Mouse (Mus musculus): ENCODE measurements around the gene Tnk1. TPM values are rescaled to one million over a fixed set of nuclear protein-coding genes. Genes with fewer than 3 reads are reported as not detected.

The Tnk1 gene
- total RNA-seq, 1 experiment from 2014 or later = not detected

DNA sequence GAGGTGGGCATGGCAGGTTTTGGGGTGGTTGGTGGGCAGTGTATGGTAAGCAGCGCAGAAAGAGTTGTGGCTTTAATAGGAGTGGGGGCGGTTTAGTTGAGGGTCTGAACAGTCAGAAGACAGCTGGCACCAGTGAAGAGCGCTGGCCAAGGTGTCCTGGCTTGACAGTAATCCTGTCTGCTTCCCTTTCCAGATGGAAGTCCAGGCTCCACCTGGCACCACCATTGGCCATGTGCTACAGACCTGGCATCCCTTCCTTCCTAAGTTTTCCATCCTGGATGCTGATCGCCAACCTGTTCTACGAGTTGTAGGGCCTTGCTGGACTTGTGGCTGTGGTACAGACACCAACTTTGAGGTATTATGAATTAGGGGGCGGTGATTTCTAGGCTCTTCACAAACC, 10.5 kb downstream of the Tnk1 start:
- no peak for ATAC-seq (ENCODE audit: extremely low read depth, insufficient number of reproducible peaks, low FRiP score, poor library complexity, severe bottlenecking)

DNA sequence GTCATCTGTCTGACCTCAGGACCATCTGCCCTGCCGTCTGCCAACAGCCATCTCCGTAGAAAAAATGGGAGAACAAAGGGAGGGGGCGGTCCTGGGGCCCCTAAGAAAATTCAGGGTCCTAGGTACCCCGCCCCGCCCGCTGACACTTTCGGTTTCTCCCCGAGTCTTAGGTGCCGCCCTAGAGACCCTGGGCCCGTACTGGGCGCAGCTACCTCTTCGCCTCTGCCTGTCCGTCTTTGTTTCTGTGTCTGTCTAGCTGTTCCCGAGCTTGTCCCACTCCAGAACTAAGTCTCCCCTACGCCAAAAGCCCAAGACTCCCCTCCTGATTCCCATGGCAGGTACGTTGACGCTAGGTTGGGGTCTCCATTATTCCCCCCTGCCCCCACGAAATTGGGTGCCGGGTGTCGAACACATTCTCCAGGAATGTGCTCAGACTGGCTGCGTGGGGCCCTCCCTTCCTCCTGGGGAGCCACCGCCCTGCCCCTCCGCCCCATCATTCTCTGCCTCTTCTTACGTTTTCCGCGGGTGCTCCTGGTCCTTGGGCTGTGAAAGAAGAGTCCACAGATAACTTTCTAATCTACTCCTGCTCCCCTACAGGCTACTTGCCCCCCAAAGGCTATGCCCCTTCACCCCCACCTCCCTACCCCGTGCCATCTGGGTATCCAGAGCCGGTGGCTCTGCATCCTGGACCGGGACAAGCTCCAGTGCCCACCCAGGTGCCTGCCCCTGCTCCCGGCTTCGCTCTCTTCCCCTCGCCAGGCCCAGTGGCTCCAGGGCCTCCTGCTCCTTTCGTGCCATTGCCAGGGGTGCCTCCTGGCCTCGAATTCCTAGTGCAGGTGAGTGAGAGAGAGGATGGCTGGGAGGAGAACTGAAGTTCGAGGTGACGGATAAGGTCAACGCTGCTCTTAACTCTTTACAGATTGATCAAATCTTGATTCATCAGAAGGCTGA, 11.5 kb downstream of the Tnk1 start:
- 0 out of 2 replicates have a peak, but pooled peaks have one; percentile 4 for ATAC-seq (ENCODE audit: extremely low read depth, insufficient number of reproducible peaks, low FRiP score, poor library complexity, severe bottlenecking)

DNA sequence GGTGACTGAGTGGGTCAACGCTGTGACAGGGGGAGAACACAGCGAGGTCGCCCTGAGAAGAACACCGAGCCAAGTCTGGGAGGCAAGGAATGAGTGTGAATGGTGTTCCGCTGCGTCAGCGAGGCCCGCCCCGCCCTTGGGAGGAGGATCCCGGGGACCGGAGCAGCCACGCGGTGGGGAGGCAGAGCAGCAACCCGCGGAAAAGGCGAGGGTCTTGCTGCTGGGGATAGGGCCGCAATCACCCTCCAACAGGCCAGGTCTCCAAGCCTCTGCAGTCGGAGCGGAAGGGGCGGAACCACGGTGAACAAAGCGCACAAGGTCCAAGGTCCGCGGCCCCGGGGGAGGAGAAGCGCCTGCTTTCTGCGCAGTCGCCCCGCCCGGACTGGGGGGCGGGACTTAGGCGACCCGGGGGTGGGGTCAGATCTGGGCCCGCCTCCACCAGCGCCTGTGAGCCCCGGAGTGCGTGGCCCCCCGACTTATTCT, 12.3 kb downstream of the Tnk1 start, which contains the start of gene Plscr3:
Gene Plscr3 (plus strand): TSS at position 179 of the 483 bp plus-strand sequence.
- peak; percentile 74 for ATAC-seq (ENCODE audit: extremely low read depth, insufficient number of reproducible peaks, low FRiP score, poor library complexity, severe bottlenecking)

DNA sequence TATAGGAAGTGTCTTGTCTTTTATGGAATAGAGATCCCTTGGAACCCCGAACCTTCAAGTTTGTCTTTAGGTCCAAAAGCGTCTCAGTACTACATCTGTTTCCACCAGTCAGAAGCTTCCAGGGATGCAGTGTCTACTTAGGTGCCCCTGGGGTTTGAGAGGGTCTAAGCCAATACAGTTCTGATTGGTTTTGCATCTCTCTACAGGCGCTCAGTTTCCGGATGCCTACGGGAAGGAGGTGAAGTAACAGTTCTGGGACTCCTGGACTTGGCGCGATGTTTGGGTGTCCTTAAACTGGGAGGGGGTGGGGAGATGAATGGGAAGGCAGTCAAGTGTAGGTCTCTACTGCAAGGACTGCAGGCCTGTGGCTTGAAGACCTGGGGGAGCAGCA, 19.8 kb downstream of the Tnk1 start:
- ATAC-seq (ENCODE audit: extremely low read depth, insufficient number of reproducible peaks, low FRiP score, poor library complexity, severe bottlenecking) = no peak

DNA sequence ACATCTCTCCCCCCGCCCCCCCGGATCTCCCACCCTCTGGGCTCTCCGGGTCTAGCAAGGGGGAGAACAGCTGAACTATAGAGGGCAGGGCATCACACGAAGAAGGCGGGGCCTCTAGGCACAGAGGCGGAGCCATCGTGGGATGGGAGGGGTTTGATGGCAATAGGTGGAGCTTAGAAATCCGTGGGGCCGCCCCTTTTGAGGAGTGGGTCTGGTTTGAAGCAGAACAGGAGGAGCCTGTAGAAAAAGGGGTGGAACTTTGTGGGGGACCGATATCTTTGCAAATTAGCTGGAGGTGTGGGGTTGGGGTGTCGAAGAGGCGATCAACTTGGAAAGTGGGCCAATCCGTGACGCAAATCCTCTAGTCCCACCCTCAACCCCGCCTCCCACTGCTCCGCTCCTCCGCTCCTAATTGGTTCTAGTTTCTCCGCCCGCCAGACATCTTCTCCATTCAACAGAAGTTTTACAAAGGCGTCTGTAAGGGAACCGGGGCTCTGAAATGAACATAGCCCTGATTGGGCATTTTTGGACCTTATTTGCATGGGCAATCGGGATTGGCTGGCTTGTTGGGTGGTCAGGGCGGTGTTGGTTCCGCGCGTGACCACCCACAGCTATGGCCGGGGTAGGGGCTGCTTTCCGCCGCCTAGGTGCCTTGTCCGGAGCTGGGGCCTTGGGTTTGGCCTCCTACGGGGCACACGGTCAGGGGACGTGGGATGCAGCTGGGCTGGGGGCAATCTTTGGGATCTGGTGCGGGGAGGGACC, 20.4 kb downstream of the Tnk1 start, which contains the start of gene Tmem256:
Gene Tmem256 (plus strand): TSS at position 563 of the 762 bp plus-strand sequence.
- ATAC-seq (ENCODE audit: extremely low read depth, insufficient number of reproducible peaks, low FRiP score, poor library complexity, severe bottlenecking) = peak; percentile 83

DNA sequence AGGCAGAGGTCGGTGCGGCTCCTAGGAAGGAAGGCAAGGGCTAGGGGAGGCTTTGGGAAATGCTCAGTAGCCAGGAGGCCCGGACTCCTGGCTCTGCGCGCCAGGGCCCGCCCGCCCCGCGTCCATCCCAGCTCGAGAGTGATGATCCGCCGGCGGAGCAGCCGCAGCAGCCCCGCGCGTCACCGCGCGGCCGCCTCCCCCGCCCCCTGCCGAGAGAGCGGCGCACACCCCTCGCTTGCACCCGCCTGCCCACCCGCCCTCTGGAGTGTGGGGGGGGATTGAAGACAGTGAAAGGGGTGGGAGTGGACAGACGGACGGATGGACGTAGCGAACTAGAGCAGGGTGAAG, 21.0 kb downstream of the Tnk1 start, which contains the start of gene Nlgn2:
Gene Nlgn2 (minus strand): TSS at position 181 of the 348 bp plus-strand sequence.
- ATAC-seq (ENCODE audit: extremely low read depth, insufficient number of reproducible peaks, low FRiP score, poor library complexity, severe bottlenecking) = no peak

DNA sequence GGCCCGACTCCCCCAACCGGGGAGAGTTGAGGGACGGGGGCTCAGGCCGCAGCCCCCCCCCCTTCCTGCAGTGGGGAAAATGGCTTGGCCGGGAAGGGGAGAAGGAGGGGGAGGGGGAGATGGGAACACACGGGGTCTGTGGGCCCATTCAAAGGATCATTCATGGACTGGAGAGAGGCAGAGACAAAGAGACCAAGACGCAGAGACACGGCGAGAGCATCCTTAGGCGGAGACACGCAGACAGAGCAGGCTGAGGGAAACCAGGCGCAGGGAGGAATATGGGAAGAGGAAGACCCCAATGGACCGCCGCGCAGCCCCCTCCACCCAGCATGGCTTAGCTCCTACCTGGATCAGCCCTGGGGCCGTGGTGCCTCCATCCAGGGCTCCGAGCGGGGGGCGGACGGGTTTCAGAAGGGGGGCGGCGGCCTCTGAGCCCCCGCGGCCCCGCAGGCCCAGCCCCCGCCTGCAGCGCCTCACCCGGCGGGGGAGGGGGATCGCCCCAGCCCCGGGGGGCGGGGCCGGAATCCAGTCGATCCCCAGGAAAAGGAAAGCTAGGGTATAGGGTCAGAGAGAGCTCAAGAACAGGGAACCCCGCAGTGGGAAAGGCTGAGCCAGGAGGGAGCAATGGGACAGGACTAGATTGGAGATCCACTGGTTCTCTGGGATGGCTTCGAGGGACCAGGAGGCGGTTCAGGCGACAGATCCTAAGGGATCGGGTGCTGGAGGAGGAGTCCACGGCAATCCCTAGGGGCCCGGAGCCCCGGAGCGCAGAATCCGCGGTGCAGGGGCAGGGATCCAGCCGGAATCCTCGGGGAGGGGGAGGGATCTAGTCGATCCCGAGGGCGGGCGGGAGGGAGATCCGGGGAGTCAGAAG, 21.6 kb downstream of the Tnk1 start:
- ATAC-seq (ENCODE audit: extremely low read depth, insufficient number of reproducible peaks, low FRiP score, poor library complexity, severe bottlenecking) = no peak

DNA sequence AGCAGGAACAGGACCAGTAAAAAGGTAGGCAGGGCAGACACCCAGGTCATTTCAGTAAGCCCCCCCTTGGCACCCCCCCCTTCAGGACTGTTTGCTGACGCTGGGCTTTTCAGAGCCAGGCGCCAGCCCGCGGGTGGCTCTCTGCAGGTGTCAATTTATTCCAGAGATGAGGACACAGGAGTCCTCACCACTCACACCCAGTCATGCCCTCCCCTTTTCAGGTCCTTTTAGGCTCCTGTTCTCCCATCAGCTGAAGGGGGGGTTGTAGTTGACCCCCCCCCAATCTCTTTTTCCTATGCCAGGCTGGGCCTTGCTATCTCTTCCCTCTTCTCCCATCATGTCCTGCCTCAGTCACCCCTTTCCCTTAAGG, 22.6 kb downstream of the Tnk1 start:
- ATAC-seq (ENCODE audit: extremely low read depth, insufficient number of reproducible peaks, low FRiP score, poor library complexity, severe bottlenecking) = no peak

DNA sequence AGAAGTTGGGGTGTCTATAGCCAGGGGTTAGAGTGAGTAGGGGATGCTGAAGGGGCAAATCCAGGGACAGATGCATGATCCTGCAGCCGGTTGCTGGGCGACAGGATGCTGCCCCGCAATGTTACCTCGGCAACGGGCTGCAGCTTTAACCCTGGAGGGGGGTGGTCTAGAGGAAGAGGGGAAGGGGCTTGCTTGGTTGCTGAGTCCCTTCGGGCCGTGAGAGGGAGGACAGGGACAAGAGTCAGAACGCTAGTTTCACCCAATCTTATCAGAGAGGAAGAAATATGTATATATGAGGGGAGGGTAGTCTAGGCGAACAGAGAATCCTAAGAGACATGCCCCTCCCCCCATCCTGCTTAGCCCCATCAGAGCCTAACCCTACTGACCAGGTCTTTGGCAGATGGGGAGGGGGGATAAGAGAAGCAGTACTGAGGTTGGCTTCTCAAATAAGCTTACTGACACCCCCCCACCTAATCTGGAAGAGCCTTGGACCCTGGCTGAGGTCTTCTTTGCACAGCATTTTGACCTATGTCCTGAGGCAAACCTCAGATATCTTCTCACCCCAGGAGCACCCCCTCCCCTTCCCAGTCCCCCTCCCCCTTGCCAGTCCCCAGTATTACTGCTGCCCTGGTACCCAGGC, 23.1 kb downstream of the Tnk1 start:
- no peak for ATAC-seq (ENCODE audit: extremely low read depth, insufficient number of reproducible peaks, low FRiP score, poor library complexity, severe bottlenecking)

DNA sequence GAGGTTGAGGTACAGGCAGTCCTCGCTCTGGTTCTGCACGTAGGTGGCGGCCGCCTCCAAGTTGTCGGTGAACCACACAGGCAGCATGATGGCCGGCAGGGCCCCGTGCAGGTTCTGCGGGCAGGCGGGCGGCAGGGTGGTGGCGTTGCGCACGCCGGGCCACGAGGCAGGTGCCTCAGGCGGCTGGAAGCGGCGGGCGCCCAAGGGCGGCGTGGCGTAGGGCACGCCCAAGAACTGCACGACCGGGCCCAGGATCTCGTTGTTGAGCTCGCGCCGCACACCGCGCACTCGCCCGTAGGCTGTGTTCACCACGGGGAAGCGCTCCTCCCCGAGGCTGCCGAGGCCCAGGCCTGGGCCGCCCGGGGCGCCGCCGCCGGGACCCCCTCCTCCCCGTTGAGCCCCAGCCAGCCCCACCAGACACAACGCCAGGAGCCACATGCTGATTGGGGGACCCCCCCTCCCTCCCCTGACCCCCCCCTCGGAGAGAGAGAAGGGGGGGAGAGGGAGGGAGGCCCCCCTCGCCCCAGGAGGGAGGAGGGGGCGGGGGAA, 24.5 kb downstream of the Tnk1 start:
- ATAC-seq (ENCODE audit: extremely low read depth, insufficient number of reproducible peaks, low FRiP score, poor library complexity, severe bottlenecking) = no peak

DNA sequence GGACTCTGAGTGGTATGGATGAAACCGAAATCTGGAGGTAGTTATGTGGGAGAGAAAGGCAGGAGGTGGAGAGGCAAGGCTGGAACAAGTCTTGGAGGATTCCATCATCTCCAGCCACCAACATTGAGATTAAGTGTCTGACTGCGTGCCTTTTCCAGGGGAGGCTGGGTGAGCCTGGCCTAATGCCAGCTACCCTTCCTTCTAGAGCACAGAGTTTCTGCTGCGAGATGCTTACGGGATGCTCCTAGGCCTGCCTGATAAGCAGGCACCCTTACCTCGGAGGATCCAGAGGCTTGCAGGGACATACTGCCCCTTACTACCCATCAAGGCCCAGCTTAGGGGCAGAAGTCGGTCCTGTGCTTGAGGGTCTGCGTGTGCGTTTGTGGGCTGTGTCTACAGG, 25.0 kb downstream of the Tnk1 start:
- no peak for ATAC-seq (ENCODE audit: extremely low read depth, insufficient number of reproducible peaks, low FRiP score, poor library complexity, severe bottlenecking)

DNA sequence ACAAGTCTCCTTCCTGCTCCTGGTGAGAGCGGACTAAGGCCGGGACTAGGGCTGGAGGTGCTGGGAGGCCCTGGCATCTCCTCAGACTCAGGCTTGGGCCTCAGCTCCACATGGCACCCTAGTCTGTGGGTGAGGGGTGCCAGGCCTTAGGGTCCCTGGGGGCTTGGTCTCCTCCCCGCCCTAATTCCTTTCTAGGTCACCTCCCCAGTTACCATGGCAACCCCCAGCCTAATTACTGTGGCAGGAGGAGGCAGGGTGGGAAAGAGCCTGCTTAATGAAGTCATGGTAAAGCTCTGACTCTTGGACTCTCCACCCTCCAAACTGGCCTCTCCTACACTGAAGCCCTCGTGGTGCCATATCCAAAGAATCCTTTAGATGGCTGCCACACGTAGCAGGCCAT, 29.7 kb downstream of the Tnk1 start:
- no peak for ATAC-seq (ENCODE audit: extremely low read depth, insufficient number of reproducible peaks, low FRiP score, poor library complexity, severe bottlenecking)

DNA sequence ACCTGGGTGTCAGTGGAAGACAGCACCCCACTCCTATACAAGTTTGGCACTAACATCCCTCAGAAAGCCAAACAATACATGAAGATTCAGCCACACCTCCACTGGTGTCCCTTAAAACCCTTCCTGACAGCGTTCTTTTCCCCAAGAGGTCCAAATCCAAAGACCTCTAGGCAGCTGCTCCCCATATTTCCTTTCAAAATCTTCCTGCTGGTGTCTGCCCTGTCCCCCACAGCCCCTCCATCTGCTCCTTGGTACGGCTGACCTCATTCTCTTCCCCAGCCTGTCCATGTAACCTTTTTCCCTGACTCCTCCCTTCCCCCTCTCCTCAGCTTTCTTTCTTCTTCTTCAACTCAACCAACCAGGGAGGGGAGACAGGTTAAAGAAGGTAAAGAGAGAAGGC, 35.1 kb downstream of the Tnk1 start:
- ATAC-seq (ENCODE audit: extremely low read depth, insufficient number of reproducible peaks, low FRiP score, poor library complexity, severe bottlenecking) = no peak

DNA sequence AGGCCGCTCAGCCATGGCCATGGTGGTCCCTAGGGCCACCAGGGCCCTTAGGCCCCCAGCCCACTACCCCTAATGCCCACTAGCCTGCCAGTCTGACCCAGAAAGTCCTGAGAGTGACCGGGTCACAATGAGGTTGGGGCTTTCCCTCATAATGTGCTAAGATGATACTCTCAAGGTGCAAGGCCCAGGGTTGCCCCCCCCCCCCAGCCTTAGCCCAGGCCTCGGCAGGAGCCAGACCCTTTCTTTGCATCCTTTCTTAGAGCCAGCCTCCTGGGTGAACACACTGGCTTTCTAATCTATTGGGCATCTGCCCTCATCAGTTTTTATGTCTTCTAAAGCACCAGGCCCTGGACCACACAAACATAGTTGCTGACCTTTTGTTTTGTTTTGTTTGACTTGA, 36.5 kb downstream of the Tnk1 start, which contains the start of gene Spem1:
Gene Spem1 (minus strand): TSS at position 101 of the 400 bp plus-strand sequence.
- no peak for ATAC-seq (ENCODE audit: extremely low read depth, insufficient number of reproducible peaks, low FRiP score, poor library complexity, severe bottlenecking)

DNA sequence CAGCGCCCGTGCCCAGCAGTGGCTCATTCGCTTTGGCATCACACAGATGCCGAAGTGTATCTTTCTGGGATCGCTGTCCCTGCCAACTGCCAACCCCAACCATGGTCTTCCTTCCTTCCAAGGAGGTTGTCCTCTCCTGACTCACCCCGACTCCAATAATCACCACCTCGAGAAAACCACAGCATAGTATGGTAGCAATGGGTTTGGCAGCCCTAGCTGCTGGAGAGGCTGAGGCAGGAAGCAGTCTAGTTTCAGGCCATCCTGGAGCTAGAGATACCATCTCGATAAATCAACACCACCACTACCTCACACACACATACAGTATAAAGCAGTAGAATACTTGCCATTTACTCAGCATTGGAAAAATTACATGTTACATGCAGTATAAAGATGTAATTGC, 39.7 kb downstream of the Tnk1 start:
- no peak for ATAC-seq (ENCODE audit: extremely low read depth, insufficient number of reproducible peaks, low FRiP score, poor library complexity, severe bottlenecking)

DNA sequence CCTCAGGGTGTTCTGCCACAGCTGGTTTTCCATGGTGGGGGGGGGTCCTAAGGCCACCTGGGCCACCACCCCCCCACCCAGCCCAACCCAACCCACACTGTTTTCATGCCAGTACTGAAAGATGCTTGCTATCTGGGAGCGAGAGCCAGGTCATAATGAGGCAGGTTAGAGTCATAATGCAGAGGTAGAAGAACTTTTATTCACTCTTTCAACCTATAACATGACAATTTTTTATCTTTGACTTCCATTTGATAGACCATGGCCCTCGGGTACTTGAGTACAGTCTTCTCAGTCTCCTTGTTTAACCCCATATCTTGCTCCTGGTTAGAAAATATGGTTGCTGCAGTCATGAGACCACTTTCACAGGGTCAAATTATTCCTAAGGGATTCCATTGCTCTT, 40.2 kb downstream of the Tnk1 start, which contains the start of gene Spem2:
Gene Spem2 (minus strand): TSS at position 101 of the 400 bp plus-strand sequence.
- ATAC-seq (ENCODE audit: extremely low read depth, insufficient number of reproducible peaks, low FRiP score, poor library complexity, severe bottlenecking) = no peak

DNA sequence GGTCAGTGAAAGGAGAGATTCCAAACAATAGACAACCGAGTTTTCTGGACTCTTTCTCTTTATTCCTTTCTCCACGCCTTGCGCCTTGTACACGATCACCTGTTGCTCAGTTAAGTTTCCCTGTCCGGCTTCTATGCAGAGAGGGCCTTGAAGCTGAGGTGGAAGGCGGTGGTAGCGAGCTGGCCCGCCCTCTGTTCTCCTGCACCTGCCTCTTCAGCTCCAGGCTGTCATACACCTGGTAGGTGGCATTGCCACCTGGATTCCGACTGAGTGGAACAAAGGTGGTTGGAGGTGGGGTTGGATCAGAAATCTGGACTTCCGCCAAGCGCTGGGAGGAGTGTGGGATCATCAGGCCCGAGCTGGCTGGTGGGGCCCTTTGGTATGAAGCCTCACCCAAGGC, 42.0 kb downstream of the Tnk1 start:
- no peak for ATAC-seq (ENCODE audit: extremely low read depth, insufficient number of reproducible peaks, low FRiP score, poor library complexity, severe bottlenecking)

DNA sequence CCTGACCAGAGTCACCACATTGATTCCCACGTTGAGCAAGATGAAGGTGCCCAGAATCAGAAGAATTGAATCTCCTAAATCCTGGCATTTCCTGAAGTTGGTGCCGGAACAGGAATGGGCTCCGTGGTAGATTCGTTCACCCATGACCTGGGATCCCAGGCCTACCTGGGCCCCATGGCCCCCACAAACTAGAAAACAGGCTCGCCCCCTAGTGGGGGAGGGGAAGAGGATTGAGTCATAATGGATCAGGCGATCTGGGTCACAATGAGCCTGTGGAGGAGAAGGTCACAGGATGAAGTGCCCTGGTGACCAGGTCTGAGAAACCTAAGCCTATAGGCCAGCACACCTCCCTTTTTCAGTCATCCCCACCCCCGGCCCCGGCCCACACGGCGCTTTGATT, 43.4 kb downstream of the Tnk1 start, which contains the start of gene Gm39566:
Gene Gm39566 (minus strand): TSS at position 144 of the 400 bp plus-strand sequence.
- no peak for ATAC-seq (ENCODE audit: extremely low read depth, insufficient number of reproducible peaks, low FRiP score, poor library complexity, severe bottlenecking)

Measured in neutrophil, adult 5-6 weeks (primary cell).